Mouse (Mus musculus) heart, postnatal 0 days (tissue): Measurements from ENCODE around the gene Top3a. TPM values are rescaled to one million over a fixed set of nuclear protein-coding genes. Genes with fewer than 3 reads are reported as not detected.

Experiments used
- ATAC-seq: fragments of 200-750 bp; cut with Nextera tagmentation; 2 replicates; pipeline ENCODE4 v1.8.0; 2017; ENCODE audit warnings: low read depth, moderate number of reproducible peaks, moderate library complexity; ENCODE audit not compliant: insufficient read depth
- DNase-seq: peaks from one replicate; pipeline ENCODE4 v3.0.0-alpha.2; 2016; ENCODE audit warnings: low spot score
- H3K27ac ChIP-seq: fragments of 300-500 bp; sonication (generic); 2 replicates; pipeline ENCODE4 v1.5.1; 2014; ENCODE audit warnings: low read depth, mild to moderate bottlenecking
- H3K27me3 ChIP-seq: fragments of 300-500 bp; sonication (generic); 2 replicates; pipeline ENCODE4 v1.6.1; 2014; ENCODE audit warnings: low read length, mixed read lengths; ENCODE audit not compliant: control insufficient read depth, insufficient read depth
- H3K36me3 ChIP-seq: fragments of 300-500 bp; sonication (generic); replicated peaks from 2 replicates; pipeline ENCODE4 v1.6.1; 2014; ENCODE audit warnings: low read length, mixed read lengths; ENCODE audit not compliant: control insufficient read depth, insufficient read depth
- H3K4me1 ChIP-seq: fragments of 300-500 bp; sonication (generic); 2 replicates; pipeline ENCODE4 v1.6.1; 2014; ENCODE audit warnings: antibody characterized with exemption; ENCODE audit not compliant: control insufficient read depth, insufficient read depth
- H3K4me2 ChIP-seq: fragments of 300-500 bp; sonication (generic); 2 replicates; pipeline ENCODE4 v1.6.1; 2014; ENCODE audit warnings: low read depth, mild to moderate bottlenecking, low read length, moderate library complexity
- H3K4me3 ChIP-seq: fragments of 300-500 bp; sonication (generic); 2 replicates; pipeline ENCODE4 v1.5.1; 2014; ENCODE audit warnings: low read depth, low read length
- H3K9ac ChIP-seq: fragments of 300-500 bp; sonication (generic); replicated peaks from 2 replicates; pipeline ENCODE4 v1.6.1; 2014; ENCODE audit warnings: low read depth, low read length, mixed read lengths
- H3K9me3 ChIP-seq: fragments of 300-500 bp; sonication (generic); replicated peaks from 2 replicates; pipeline ENCODE4 v1.6.1; 2016; ENCODE audit warnings: low read length; ENCODE audit not compliant: control insufficient read depth
- CTCF ChIP-seq: IDR thresholded peaks from 2 replicates; pipeline ENCODE4 v1.5.1; 2016; ENCODE audit warnings: antibody characterized with exemption, control low read depth, low read depth
- EP300 ChIP-seq: IDR thresholded peaks from 2 replicates; pipeline ENCODE4 v1.6.1; 2016; ENCODE audit warnings: antibody characterized with exemption, low read depth
- WGBS: fragments of 180-500 bp; shearing (Covaris S2); extraction: QIAGEN DNeasy Blood & Tissue Kit; methylation state at CpG from one replicate; pipeline ENCODE4 v1.1.7; 2014; 5-methylcytosine and 5-hydroxymethylcytosine counted together
- polyA plus RNA-seq: library from polyadenylated mRNA; unstranded; fragments of >200 nt; fragmentation: Nextera tagmentation; extraction: Ambion mirVana; gene quantifications from 2 replicates; pipeline ENCODE4 v1.2.1, GENCODE M21; 2015
- total RNA-seq: library from RNA; depleted of rRNA; stranded (reverse); fragments of >200 nt; gene quantifications from 2 replicates; pipeline ENCODE4 v1.2.3, GENCODE M21; 2014; ENCODE audit warnings: low replicate concordance

The Top3a gene
- total and polyA plus RNA-seq, 2 experiments from 2014 or later, result 4.4 to 7.3 TPM

DNA sequence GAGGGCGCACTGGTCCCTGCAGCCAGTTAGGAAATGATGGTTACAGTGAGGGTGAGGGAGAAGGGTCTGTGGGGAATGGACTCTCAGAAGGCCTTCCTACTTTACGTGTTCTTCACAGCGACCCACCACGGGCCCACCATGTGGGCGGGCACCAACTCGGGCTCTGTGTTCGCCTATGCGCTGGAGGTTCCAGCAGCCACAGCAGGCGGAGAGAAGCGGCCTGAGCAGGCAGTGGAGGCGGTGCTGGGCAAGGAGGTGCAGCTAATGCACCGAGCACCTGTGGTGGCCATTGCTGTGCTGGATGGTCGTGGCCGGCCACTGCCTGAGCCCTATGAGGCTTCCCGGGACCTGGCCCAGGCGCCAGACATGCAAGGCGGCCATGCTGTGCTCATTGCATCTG, 65.9 kb downstream of the Top3a start:
- DNase-seq (no peak), ATAC-seq (no peak)
- no peak for TF ChIP-seq CTCF
- TF ChIP-seq EP300, result no peak
- Histone ChIP-seq H3K4me2 (no peak overlapping the region), H3K4me3 (no peak overlapping the region), H3K27ac (no peak overlapping the region), H3K4me1 (no peaks in the 10 kb centered on the region; the same call in 1 of the 2 replicates), H3K9ac (no peak overlapping the region), H3K27me3 (no peaks in the 10 kb centered on the region), H3K36me3 (peaks cover 100% of the 10 kb centered on the region), H3K9me3 (no peaks in the 10 kb centered on the region)
- WGBS, result 92% methylated on average over 17 of the region's 17 CpGs

DNA sequence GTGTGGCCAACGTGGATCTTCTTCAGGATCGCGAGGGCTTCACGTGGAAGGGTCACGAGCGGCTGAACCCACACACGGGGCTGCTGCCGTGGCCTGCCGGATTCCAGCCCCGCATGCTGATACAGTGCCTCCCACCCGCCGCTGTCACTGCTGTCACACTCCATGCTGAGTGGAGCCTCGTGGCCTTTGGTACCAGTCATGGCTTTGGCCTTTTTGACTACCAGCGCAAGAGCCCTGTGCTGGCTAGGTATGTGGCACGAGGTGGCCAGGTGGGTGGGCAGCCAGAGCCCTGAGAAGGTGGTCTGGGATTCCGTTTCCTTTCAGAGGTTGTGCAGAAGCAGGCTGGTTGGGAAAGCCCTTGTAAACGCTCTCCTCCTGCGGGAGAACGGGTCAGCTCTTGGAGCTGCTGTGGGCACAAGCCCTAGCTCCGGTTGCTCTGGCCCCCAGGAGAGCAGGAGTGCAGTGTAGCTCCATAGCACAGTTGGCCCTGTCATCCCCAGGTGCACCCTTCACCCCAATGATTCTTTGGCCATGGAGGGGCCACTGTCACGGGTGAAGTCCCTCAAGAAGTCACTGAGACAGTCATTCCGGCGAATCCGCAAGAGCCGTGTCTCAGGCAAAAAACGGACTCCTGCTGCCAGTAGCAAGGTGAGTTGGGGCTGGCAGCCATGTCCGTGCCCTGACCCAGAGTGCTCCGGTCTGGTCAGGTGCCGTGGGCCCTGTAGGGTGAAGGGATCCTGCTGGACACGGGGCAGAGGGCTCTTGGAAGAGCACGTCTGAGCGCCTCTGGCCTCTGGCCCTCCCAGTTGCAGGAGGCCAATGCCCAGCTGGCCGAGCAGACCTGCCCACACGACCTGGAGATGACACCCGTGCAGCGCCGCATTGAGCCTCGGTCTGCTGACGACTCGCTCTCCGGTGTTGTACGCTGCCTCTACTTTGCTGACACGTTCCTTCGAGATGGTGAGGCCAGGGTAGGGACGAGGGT, 67.4 kb downstream of the Top3a start:
- Histone ChIP-seq H3K4me1 (no peaks in the 10 kb centered on the region; the same call in 1 of the 2 replicates), H3K27ac (no peak overlapping the region), H3K36me3 (peaks cover 91% of the 10 kb centered on the region), H3K27me3 (no peaks in the 10 kb centered on the region), H3K4me3 (no peak overlapping the region), H3K4me2 (no peak overlapping the region), H3K9me3 (no peaks in the 10 kb centered on the region), H3K9ac (no peak overlapping the region)
- 90% methylated on average over 45 of the region's 45 CpGs for WGBS
- ATAC-seq (no peak), DNase-seq (no peak)
- TF ChIP-seq EP300 (no peak), CTCF (no peak)

DNA sequence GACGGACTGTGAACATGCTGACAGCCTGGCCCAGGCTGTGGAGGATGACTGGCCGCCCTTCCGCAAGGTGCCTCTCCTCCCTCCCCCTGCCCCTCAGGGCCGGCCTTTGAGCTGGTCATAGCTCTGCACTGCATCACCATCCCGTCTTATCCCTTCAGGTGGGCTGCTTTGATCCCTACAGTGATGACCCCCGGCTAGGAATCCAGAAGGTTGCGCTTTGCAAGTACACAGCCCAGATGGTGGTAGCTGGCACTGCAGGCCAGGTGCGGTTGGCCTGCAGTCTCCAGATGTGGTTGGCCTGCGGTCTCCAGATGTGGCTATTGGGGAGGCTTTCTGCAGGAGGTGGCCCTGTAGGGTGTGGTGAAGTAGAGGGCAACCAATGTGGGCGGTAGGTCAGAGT, 68.5 kb downstream of the Top3a start:
- no peaks in the 10 kb centered on the region; the same call in 1 of the 2 replicates for H3K4me1 ChIP-seq
- DNase-seq (no peak), ATAC-seq (no peak)
- 90% methylated on average over 10 of the region's 10 CpGs for WGBS
- H3K27me3 ChIP-seq, result no peaks in the 10 kb centered on the region
- no peak overlapping the region for H3K9ac ChIP-seq
- TF ChIP-seq EP300 (no peak), CTCF (no peak)
- no peak overlapping the region for H3K4me3 ChIP-seq
- H3K27ac ChIP-seq, result no peak overlapping the region
- H3K4me2 ChIP-seq, result no peak overlapping the region
- H3K36me3 ChIP-seq, result peaks cover 80% of the 10 kb centered on the region
- no peaks in the 10 kb centered on the region for H3K9me3 ChIP-seq

DNA sequence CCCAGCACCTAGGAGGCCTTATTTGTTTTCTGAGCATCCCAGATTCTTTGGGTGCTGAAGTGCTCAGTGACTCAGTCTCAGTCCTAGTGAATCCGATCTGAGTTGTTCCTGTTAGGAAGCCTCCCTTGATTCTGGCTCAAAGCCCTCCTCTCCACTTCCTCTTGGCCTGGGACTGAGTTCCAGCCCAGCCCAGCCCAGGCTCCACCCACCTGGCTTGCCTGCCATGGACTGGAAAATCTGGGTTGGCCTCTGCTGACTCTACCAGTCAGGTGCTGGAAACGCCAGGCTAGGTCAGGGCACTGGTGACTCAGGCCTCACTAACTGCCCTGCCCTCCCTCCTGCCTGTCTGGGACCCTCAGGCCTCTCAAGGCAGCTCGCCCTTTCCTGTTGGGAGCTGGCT, 69.5 kb downstream of the Top3a start:
- H3K9ac ChIP-seq, result no peak overlapping the region
- DNase-seq (peak; percentile 72), ATAC-seq (peak; percentile 73)
- whole genome bisulfite sequencing, result 44% methylated on average over 3 of the region's 3 CpGs
- no peaks in the 10 kb centered on the region for H3K9me3 ChIP-seq
- H3K27ac ChIP-seq, result peak overlapping the region; percentile 27
- H3K4me2 ChIP-seq, result no peak overlapping the region
- H3K4me3 ChIP-seq, result no peak overlapping the region
- H3K27me3 ChIP-seq, result no peaks in the 10 kb centered on the region
- H3K4me1 ChIP-seq, result no peaks in the 10 kb centered on the region; the same call in 1 of the 2 replicates
- no peak for TF ChIP-seq CTCF
- no peak for TF ChIP-seq EP300
- H3K36me3 ChIP-seq, result peaks cover 70% of the 10 kb centered on the region

DNA sequence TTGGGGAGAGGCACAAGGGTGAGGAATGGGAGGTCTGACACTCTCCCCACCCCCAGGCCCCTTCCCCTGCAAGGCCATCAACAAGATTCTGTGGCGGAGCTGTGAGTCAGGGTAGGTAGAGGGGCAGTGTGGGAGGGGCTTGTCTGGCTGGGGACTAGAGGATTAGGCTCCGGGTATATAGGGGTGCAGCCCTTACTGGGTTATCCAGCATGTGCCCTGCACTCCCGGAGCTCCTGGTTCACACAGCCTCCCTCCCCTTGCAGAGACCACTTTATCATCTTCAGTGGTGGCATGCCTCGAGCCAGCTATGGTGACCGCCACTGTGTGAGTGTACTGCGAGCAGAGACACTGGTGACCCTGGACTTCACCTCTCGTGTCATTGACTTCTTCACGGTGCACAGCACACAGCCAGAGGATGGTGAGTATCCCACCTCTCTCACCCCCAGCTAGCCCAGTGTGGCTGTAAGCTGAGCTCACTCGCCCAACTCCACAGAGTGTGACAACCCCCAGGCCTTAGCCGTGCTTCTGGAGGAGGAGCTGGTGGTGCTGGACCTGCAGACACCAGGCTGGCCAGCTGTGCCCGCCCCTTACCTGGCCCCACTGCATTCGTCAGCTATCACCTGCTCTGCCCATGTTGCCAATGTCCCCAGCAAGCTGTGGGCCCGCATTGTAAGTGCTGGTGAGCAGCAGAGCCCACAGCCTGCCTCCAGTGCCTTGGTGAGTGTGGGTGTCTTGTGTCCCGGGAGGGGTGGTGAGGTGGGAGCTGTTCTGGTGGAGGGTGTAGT, 70.3 kb downstream of the Top3a start:
- Histone ChIP-seq H3K27me3 (no peaks in the 10 kb centered on the region), H3K4me3 (no peak overlapping the region), H3K4me1 (no peaks in the 10 kb centered on the region; the same call in 1 of the 2 replicates), H3K4me2 (no peak overlapping the region), H3K9me3 (no peaks in the 10 kb centered on the region), H3K9ac (no peak overlapping the region), H3K36me3 (peaks cover 63% of the 10 kb centered on the region), H3K27ac (peak overlapping the region; percentile 27; the same call in 1 of the 2 replicates)
- no peak for ATAC-seq
- TF ChIP-seq CTCF (no peak), EP300 (no peak)
- no peak for DNase-seq
- WGBS, result 84% methylated on average over 14 of the region's 14 CpGs
